Mouse (Mus musculus) neural tube, embryonic 13.5 days (tissue): Measurements from ENCODE around the gene Cdk11b. TPM values are rescaled to one million over a fixed set of nuclear protein-coding genes. Genes with fewer than 3 reads are reported as not detected.

Experiments used
- ATAC-seq: fragments of 200-750 bp; cut with Nextera tagmentation; 2 replicates; pipeline ENCODE4 v1.8.0; 2017; ENCODE audit warnings: low read depth, mild to moderate bottlenecking, moderate TSS enrichment, moderate library complexity
- H3K27ac ChIP-seq: fragments of 300-500 bp; sonication (generic); replicated peaks from 2 replicates; pipeline ENCODE4 v1.5.1; 2015; ENCODE audit warnings: moderate library complexity, mild to moderate bottlenecking, inconsistent platforms
- H3K27me3 ChIP-seq: fragments of 300-500 bp; sonication (generic); 2 replicates; pipeline ENCODE4 v1.6.1; 2015; ENCODE audit warnings: mild to moderate bottlenecking, inconsistent platforms
- H3K36me3 ChIP-seq: fragments of 300-500 bp; sonication (generic); 2 replicates; pipeline ENCODE4 v1.6.1; 2015; ENCODE audit warnings: mild to moderate bottlenecking, inconsistent platforms
- H3K4me1 ChIP-seq: fragments of 300-500 bp; sonication (generic); replicated peaks from 2 replicates; pipeline ENCODE4 v1.6.1; 2015; ENCODE audit warnings: inconsistent platforms
- H3K4me2 ChIP-seq: fragments of 300-500 bp; sonication (generic); 2 replicates; pipeline ENCODE4 v1.6.1; 2015; ENCODE audit warnings: inconsistent platforms, mild to moderate bottlenecking, moderate library complexity
- H3K4me3 ChIP-seq: fragments of 300-500 bp; sonication (generic); 2 replicates; pipeline ENCODE4 v1.5.1; 2015; ENCODE audit warnings: mild to moderate bottlenecking, inconsistent platforms
- H3K9ac ChIP-seq: fragments of 300-500 bp; sonication (generic); 2 replicates; pipeline ENCODE4 v1.6.1; 2015; ENCODE audit warnings: moderate library complexity, mild to moderate bottlenecking, inconsistent platforms
- H3K9me3 ChIP-seq: fragments of 300-500 bp; sonication (generic); 2 replicates; pipeline ENCODE4 v1.6.1; 2016; ENCODE audit warnings: inconsistent platforms
- WGBS: fragments of 180-500 bp; shearing (Covaris S2); methylation state at CpG from one replicate; pipeline ENCODE4 v1.1.7; 2015; 5-methylcytosine and 5-hydroxymethylcytosine counted together
- polyA plus RNA-seq: library from polyadenylated mRNA; unstranded; fragments of >200 nt; fragmentation: Nextera tagmentation; extraction: Ambion mirVana; gene quantifications from 2 replicates; pipeline ENCODE4 v1.2.1, GENCODE M21; 2015

The Cdk11b gene
- polyA plus RNA-seq, 1 experiment from 2014 or later = 61.6 TPM

- H3K27me3 ChIP-seq = no peaks in the 10 kb centered on the region
- WGBS = 93% methylated on average over 3 of the region's 3 CpGs
- no peak for ATAC-seq
Observed at GRCm38 (mm10) chr4:155595777-155596176, 28.9 kb upstream of the Cdk11b start.

GRCm38 (mm10) chr4:155596606-155597005, 28.0 kb upstream of the Cdk11b start:
- H3K27ac ChIP-seq = no peak overlapping the region
- no peak for ATAC-seq
- no peaks in the 10 kb centered on the region for H3K4me1 ChIP-seq
- no peaks in the 10 kb centered on the region for H3K36me3 ChIP-seq
- WGBS = 86% methylated on average over 5 of the region's 5 CpGs
- no peak overlapping the region for H3K9ac ChIP-seq
- no peaks in the 10 kb centered on the region for H3K9me3 ChIP-seq
- no peak overlapping the region for H3K4me2 ChIP-seq
- no peak overlapping the region for H3K4me3 ChIP-seq
- H3K27me3 ChIP-seq = no peaks in the 10 kb centered on the region

More at GRCm38 (mm10) chr4:155595777-155596176, 28.9 kb upstream of the Cdk11b start:
- H3K4me2 ChIP-seq = no peak overlapping the region
- H3K4me3 ChIP-seq = no peak overlapping the region
- H3K27ac ChIP-seq = no peak overlapping the region
- H3K9ac ChIP-seq = no peak overlapping the region
- no peaks in the 10 kb centered on the region for H3K9me3 ChIP-seq
- no peaks in the 10 kb centered on the region for H3K4me1 ChIP-seq
- peaks cover 7% of the 10 kb centered on the region; the same call in 1 of the 2 replicates for H3K36me3 ChIP-seq

GRCm38 (mm10) chr4:155598536-155598935, 26.1 kb upstream of the Cdk11b start:
- WGBS = 23% methylated on average over 11 of the region's 20 CpGs
- H3K4me3 ChIP-seq = no peak overlapping the region
- H3K27me3 ChIP-seq = no peaks in the 10 kb centered on the region
- H3K27ac ChIP-seq = no peak overlapping the region
- peaks cover 15% of the 10 kb centered on the region for H3K4me1 ChIP-seq
- no peak overlapping the region for H3K9ac ChIP-seq
- no peak overlapping the region for H3K4me2 ChIP-seq
- 0 out of 2 replicates have a peak, but pooled peaks cover 7% of the 10 kb centered on the region for H3K36me3 ChIP-seq
- no peaks in the 10 kb centered on the region for H3K9me3 ChIP-seq
- ATAC-seq = no peak

GRCm38 (mm10) chr4:155599901-155600825, 24.5 kb upstream of the Cdk11b start:
- H3K4me2 ChIP-seq = peak overlapping the region; percentile 94
- H3K9ac ChIP-seq = peak overlapping the region; percentile 98
- peaks cover 21% of the 10 kb centered on the region for H3K4me1 ChIP-seq
- WGBS = 88% methylated on average over 10 of the region's 11 CpGs
- no peak for ATAC-seq
- H3K27ac ChIP-seq = peak overlapping the region; percentile 100
- H3K9me3 ChIP-seq = no peaks in the 10 kb centered on the region
- H3K36me3 ChIP-seq = peaks cover 16% of the 10 kb centered on the region; the same call in 1 of the 2 replicates
- peak overlapping the region; percentile 98 for H3K4me3 ChIP-seq
- no peaks in the 10 kb centered on the region for H3K27me3 ChIP-seq

GRCm38 (mm10) chr4:155601091-155601996, 23.3 kb upstream of the Cdk11b start, which contains the start of gene Slc35e2:
TSS of gene Slc35e2 (plus strand) at chr4:155601416.
- under 1% methylated on average over 60 of the region's 65 CpGs for WGBS
- ATAC-seq = peak; percentile 97
- peaks cover 20% of the 10 kb centered on the region; the same call in 1 of the 2 replicates for H3K36me3 ChIP-seq

GRCm38 (mm10) chr4:155601997-155602456, 22.6 kb upstream of the Cdk11b start:
- Histone ChIP-seq H3K4me3 (peak overlapping the region; percentile 98), H3K9ac (peak overlapping the region; percentile 98), H3K9me3 (no peaks in the 10 kb centered on the region), H3K36me3 (peaks cover 20% of the 10 kb centered on the region; the same call in 1 of the 2 replicates), H3K4me1 (peaks cover 21% of the 10 kb centered on the region), H3K27me3 (no peaks in the 10 kb centered on the region), H3K4me2 (peak overlapping the region; percentile 94), H3K27ac (peak overlapping the region; percentile 100)
- WGBS = under 1% methylated on average over 31 of the region's 31 CpGs
- ATAC-seq = no peak; the same call in 1 of the 2 replicates

More at GRCm38 (mm10) chr4:155601091-155601996, 23.3 kb upstream of the Cdk11b start, which contains the start of gene Slc35e2:
- Histone ChIP-seq H3K4me3 (peak within 1 kb of the TSS; percentile 98), H3K9ac (peak within 1 kb of the TSS; percentile 98), H3K27ac (peak within 1 kb of the TSS; percentile 100), H3K27me3 (no peaks in the 10 kb centered on the region), H3K9me3 (no peaks in the 10 kb centered on the region), H3K4me1 (peaks cover 21% of the 10 kb centered on the region), H3K4me2 (peak within 1 kb of the TSS; percentile 94)

GRCm38 (mm10) chr4:155602753-155603152, 21.9 kb upstream of the Cdk11b start:
- Histone ChIP-seq H3K36me3 (peaks cover 20% of the 10 kb centered on the region; the same call in 1 of the 2 replicates), H3K27ac (no peak overlapping the region), H3K4me2 (peak overlapping the region; percentile 94), H3K9me3 (no peaks in the 10 kb centered on the region), H3K27me3 (no peaks in the 10 kb centered on the region), H3K4me1 (peaks cover 21% of the 10 kb centered on the region), H3K9ac (peak overlapping the region; percentile 98), H3K4me3 (peak overlapping the region; percentile 98)
- WGBS = 61% methylated on average over 1 of the region's 1 CpGs
- no peak for ATAC-seq

GRCm38 (mm10) chr4:155603801-155604200, 20.9 kb upstream of the Cdk11b start:
- Histone ChIP-seq H3K36me3 (peaks cover 20% of the 10 kb centered on the region; the same call in 1 of the 2 replicates), H3K4me2 (no peak overlapping the region), H3K4me3 (no peak overlapping the region), H3K27ac (no peak overlapping the region), H3K4me1 (peaks cover 21% of the 10 kb centered on the region), H3K9ac (no peak overlapping the region), H3K9me3 (no peaks in the 10 kb centered on the region), H3K27me3 (no peaks in the 10 kb centered on the region)
- WGBS = 95% methylated on average over 6 of the region's 6 CpGs
- no peak for ATAC-seq

GRCm38 (mm10) chr4:155605132-155605531, 19.5 kb upstream of the Cdk11b start:
- H3K4me1 ChIP-seq = peaks cover 21% of the 10 kb centered on the region
- H3K4me3 ChIP-seq = no peak overlapping the region
- no peaks in the 10 kb centered on the region for H3K9me3 ChIP-seq
- H3K9ac ChIP-seq = no peak overlapping the region
- no peak for ATAC-seq
- H3K27me3 ChIP-seq = no peaks in the 10 kb centered on the region
- H3K36me3 ChIP-seq = peaks cover 25% of the 10 kb centered on the region
- no peak overlapping the region for H3K4me2 ChIP-seq
- no peak overlapping the region for H3K27ac ChIP-seq
- 92% methylated on average over 4 of the region's 4 CpGs for WGBS

GRCm38 (mm10) chr4:155606825-155607224, 17.8 kb upstream of the Cdk11b start:
- Histone ChIP-seq H3K4me1 (peaks cover 21% of the 10 kb centered on the region), H3K9me3 (no peaks in the 10 kb centered on the region), H3K27me3 (no peaks in the 10 kb centered on the region), H3K36me3 (peaks cover 39% of the 10 kb centered on the region), H3K9ac (no peak overlapping the region), H3K4me3 (no peak overlapping the region), H3K27ac (no peak overlapping the region), H3K4me2 (no peak overlapping the region)
- ATAC-seq = no peak
- 84% methylated on average over 2 of the region's 2 CpGs for WGBS

- H3K4me2 ChIP-seq = no peak overlapping the region
- ATAC-seq = no peak
- H3K27ac ChIP-seq = no peak overlapping the region
- no peaks in the 10 kb centered on the region for H3K9me3 ChIP-seq
- 92% methylated on average over 3 of the region's 3 CpGs for WGBS
- peaks cover 66% of the 10 kb centered on the region for H3K36me3 ChIP-seq
- H3K9ac ChIP-seq = no peak overlapping the region
- H3K4me1 ChIP-seq = no peaks in the 10 kb centered on the region
- no peak overlapping the region for H3K4me3 ChIP-seq
- no peaks in the 10 kb centered on the region for H3K27me3 ChIP-seq
Observed at GRCm38 (mm10) chr4:155611860-155612259, 12.8 kb upstream of the Cdk11b start.
